ENCODE assay signal across 10 mouse cellular contexts in genomic region chr14:76816666-76817065, GRCm38 (mm10).
"Had no signal": no experiment of that assay in that cellular context is flagged by ENCODE, and none has a peak within 500 bp of the region (broad histone marks: within the 10 kb centered on the region; RNA-seq: fewer than 3 reads in every experiment).

No protein-coding gene starts in this region.

- H3K27ac ChIP-seq: limb, embryonic 10.5 days; liver, embryonic 14.5 days; macrophage; midbrain, embryonic 15.5 days; neural tube, embryonic 13.5 days had no signal

- H3K27me3 ChIP-seq: midbrain, embryonic 15.5 days; neural tube, embryonic 13.5 days; stomach, embryonic 15.5 days had no signal

- H3K36me3 ChIP-seq: limb, embryonic 10.5 days; midbrain, embryonic 15.5 days; neural tube, embryonic 13.5 days; stomach, embryonic 15.5 days had no signal

- DNase-seq: right cerebral cortex, postnatal 4 days; thymus, postnatal 36 days had no signal

- H3K4me3 ChIP-seq: limb, embryonic 10.5 days; megakaryocyte, embryonic 14.5 days; midbrain, embryonic 15.5 days; neural tube, embryonic 13.5 days; stomach, embryonic 15.5 days had no signal

- H3K9ac ChIP-seq: liver, embryonic 14.5 days; midbrain, embryonic 15.5 days; neural tube, embryonic 13.5 days; stomach, embryonic 15.5 days had no signal

- H3K4me2 ChIP-seq: midbrain, embryonic 11.5 days; midbrain, embryonic 15.5 days; neural tube, embryonic 13.5 days; stomach, embryonic 15.5 days had no signal

- H3K9me3 ChIP-seq: limb, embryonic 10.5 days; megakaryocyte, embryonic 14.5 days; midbrain, embryonic 15.5 days; neural tube, embryonic 13.5 days; stomach, embryonic 15.5 days had no signal

- ATAC-seq: midbrain, embryonic 15.5 days had no signal
